Mouse (Mus musculus) cerebellum, adult 2 months (tissue): ENCODE data around the gene Slc35e2. TPM values are rescaled to one million over a fixed set of nuclear protein-coding genes. Genes with fewer than 3 reads are reported as not detected.

Experiments
- DNase-seq, 2 experiments: peaks; one replicate each; pipeline ENCODE4 v3.0.0; 2021
- H3K27ac ChIP-seq: fragments of 200-500 bp; 2 replicates; pipeline ENCODE4 v1.5.1; 2012; ENCODE audit warnings: low read length, control low read depth, inconsistent platforms; ENCODE audit not compliant: insufficient read depth
- H3K27me3 ChIP-seq: fragments of 200-500 bp; 2 replicates; pipeline ENCODE4 v1.6.1; 2012; ENCODE audit warnings: inconsistent platforms, mild to moderate bottlenecking, low read length, moderate library complexity; ENCODE audit not compliant: control insufficient read depth, insufficient read depth
- H3K4me1 ChIP-seq: fragments of 200-500 bp; 2 replicates; pipeline ENCODE4 v1.6.1; 2011; ENCODE audit warnings: low read length; ENCODE audit not compliant: control insufficient read depth, insufficient read depth
- H3K4me3 ChIP-seq: fragments of 200-500 bp; replicated peaks from 2 replicates; pipeline ENCODE3; 2011; ENCODE audit warnings: mild to moderate bottlenecking, low read depth, low read length, control low read depth; ENCODE audit not compliant: insufficient read depth
- CTCF ChIP-seq: fragments of 200-500 bp; IDR thresholded peaks from 2 replicates; pipeline ENCODE4 v1.5.1; 2011; ENCODE audit warnings: low read depth, mild to moderate bottlenecking, control low read depth, low read length, moderate library complexity, borderline replicate concordance; ENCODE audit not compliant: insufficient read depth
- POLR2A ChIP-seq: fragments of 200-500 bp; IDR thresholded peaks from 2 replicates; pipeline ENCODE4 v1.6.1; 2011; ENCODE audit warnings: low read length, control low read depth, borderline replicate concordance; ENCODE audit not compliant: insufficient read depth
- WGBS: fragments of 180-500 bp; shearing (Covaris S2); methylation state at CpG from one replicate; pipeline ENCODE4 v1.1.7; 2018; 5-methylcytosine and 5-hydroxymethylcytosine counted together
- polyA plus RNA-seq: library from polyadenylated mRNA; depleted of rRNA; stranded (reverse); fragments of >200 nt; gene quantifications from 2 replicates; pipeline ENCODE4 v1.2.3, GENCODE M21; 2012; rRNA removed

The Slc35e2 gene
- polyA plus RNA-seq: 20.3 and 20.5 TPM in 2 replicates

DNA sequence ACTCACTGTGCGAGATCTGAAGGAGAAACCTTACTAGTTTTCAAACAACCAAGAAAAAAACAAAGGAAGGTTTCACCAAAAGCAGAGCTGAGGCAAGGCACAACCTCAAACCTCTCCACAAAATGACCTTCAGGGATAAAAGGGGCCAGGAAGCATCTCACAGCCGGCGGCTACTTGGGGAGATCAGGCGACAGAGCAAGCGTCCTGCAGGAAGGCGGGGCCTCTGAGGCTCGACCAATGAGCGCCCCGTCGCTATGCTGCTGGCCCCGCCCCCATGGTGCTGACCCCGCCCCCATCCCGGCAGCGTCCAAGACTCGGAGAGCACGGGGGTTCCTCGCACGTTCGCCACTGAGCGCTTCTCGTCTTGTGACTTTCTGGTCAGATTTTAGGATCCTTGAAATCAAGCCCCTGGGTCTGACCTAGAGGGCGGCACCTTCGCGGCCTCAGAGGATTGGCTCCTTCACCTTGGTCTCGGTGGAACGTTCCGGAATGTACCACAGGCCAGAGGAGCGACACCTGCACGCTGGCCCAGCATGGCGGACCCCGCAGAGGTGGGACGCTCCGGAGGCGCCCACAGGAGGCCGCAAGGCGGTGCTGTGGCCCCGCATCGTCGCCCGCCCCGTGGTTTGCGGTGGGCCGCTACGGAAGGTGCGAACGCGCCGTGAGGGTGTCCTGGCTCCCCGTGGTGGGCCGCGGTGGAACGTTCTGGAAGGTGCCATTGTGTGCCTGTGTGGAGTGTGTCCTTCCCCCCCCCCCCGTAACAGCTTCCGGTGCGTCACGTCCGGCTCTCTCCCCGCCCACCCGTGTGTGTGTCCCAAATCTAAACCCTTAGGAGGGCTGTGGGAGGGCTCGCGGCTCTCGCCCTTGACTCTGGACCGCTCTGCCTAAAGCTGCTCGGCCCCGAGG, at the start of gene Slc35e2:
Gene Slc35e2, plus strand, starts transcription at position 326 of the 906 bp plus-strand sequence.
- TF ChIP-seq CTCF (no peak), POLR2A (peak; percentile 93; the same call in 1 of the 2 replicates)
- Histone ChIP-seq H3K4me3 (peak within 1 kb of the TSS; percentile 82), H3K27me3 (no peaks in the 10 kb centered on the region), H3K27ac (peak within 1 kb of the TSS; percentile 98), H3K4me1 (no peaks in the 10 kb centered on the region; the same call in 1 of the 2 replicates)
- DNase-seq: peak; percentile 92 to 99
- WGBS: under 1% methylated on average over 64 of the region's 65 CpGs

DNA sequence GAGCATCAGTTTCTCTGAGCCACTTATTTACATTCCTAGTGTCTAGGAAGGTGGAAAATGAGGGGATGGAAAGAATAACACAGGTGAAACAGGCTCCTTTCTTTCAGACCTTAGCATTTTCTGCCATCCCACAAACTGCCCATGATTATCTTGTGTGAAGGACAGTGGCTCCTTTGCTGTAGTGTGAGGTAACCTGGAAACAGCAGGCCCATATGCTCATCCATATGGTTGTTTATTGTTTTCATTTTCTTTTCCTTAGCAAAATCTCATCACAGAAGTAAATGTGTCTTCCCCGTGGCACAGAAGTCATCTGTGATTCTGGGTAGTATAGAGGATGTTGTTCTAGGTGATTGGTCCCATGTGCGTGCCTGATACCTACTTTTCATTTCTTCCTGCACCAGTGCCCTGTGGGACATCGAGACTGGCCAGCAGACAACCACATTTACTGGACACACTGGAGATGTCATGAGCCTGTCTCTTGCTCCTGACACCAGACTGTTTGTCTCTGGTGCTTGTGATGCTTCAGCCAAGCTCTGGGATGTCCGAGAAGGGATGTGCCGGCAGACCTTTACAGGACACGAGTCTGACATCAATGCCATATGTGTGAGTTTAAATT, 48.2 kb upstream of the Slc35e2 start:
- Histone ChIP-seq H3K27ac (peak overlapping the region; percentile 87), H3K4me3 (no peak overlapping the region), H3K27me3 (no peaks in the 10 kb centered on the region), H3K4me1 (peaks cover 27% of the 10 kb centered on the region)
- WGBS: 13% methylated on average over 6 of the region's 6 CpGs
- peak; percentile 64 to 74 for DNase-seq
- no peak for TF ChIP-seq CTCF
- TF ChIP-seq POLR2A: no peak

DNA sequence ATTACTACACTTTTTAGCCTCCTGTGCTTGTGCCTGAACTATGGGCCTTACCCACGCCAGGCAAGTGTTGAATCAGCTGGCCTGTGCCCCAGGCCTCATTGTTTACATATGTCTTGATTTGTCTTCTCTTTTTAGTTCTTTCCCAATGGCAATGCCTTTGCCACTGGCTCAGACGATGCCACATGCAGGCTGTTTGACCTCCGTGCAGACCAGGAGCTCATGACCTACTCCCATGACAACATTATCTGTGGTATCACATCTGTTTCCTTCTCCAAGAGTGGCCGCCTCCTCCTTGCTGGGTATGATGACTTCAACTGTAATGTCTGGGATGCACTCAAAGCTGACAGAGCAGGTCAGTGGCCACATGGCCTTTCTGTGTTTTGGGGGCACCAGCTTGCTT, 46.3 kb upstream of the Slc35e2 start:
- WGBS: 80% methylated on average over 4 of the region's 4 CpGs
- DNase-seq: no peak
- H3K27ac ChIP-seq: peak overlapping the region; percentile 72
- peaks cover 27% of the 10 kb centered on the region for H3K4me1 ChIP-seq
- no peak overlapping the region for H3K4me3 ChIP-seq
- TF ChIP-seq CTCF: no peak
- TF ChIP-seq POLR2A: no peak
- H3K27me3 ChIP-seq: no peaks in the 10 kb centered on the region

DNA sequence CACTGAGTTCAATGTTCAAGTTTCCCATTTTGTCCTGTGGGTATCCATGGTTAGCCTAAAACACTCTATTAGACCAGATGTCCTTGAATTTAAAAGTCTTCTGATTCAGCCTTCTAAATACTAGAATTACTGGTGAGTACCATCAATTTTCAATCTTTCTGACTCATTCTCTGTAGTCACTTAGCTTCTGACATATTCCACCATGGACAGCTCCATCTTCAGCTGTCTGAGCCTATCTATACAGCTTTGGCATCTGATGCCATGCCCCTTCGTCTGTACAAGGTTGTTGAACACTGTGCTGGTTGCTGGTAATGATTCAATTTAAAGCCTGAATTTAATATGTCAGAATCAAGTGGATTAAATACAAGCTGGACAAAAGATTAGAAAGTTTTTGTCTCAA, 45.8 kb upstream of the Slc35e2 start:
- H3K27ac ChIP-seq: no peak overlapping the region
- H3K4me1 ChIP-seq: peaks cover 27% of the 10 kb centered on the region
- WGBS: 52% methylated on average over 1 of the region's 1 CpGs
- no peak overlapping the region for H3K4me3 ChIP-seq
- DNase-seq: no peak
- H3K27me3 ChIP-seq: no peaks in the 10 kb centered on the region
- no peak for TF ChIP-seq CTCF
- TF ChIP-seq POLR2A: no peak

DNA sequence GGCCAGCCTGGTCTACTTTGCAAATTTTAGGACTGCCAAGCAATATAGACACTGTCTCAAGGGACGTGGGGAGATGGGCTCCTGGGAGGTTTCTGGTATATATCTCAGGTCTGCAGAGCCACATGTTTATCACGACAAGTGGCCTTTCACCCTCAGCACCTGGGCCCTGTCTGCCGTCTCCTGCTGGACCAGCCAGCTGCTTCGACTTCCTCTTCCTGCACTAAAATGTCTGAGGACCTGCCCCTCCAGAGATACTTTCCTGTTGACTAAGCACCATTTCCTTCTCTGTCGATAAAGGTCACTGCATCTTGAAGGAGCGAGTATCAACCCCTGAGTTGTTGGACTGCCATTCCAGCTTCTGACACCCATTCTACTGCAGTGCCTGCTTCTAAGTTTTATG, 41.8 kb upstream of the Slc35e2 start:
- TF ChIP-seq CTCF: no peak
- no peak for TF ChIP-seq POLR2A
- peaks cover 11% of the 10 kb centered on the region for H3K4me1 ChIP-seq
- DNase-seq: peak in 1 of 2 experiments; percentile 4
- no peaks in the 10 kb centered on the region for H3K27me3 ChIP-seq
- H3K27ac ChIP-seq: no peak overlapping the region
- WGBS: 79% methylated on average over 6 of the region's 6 CpGs
- H3K4me3 ChIP-seq: no peak overlapping the region

DNA sequence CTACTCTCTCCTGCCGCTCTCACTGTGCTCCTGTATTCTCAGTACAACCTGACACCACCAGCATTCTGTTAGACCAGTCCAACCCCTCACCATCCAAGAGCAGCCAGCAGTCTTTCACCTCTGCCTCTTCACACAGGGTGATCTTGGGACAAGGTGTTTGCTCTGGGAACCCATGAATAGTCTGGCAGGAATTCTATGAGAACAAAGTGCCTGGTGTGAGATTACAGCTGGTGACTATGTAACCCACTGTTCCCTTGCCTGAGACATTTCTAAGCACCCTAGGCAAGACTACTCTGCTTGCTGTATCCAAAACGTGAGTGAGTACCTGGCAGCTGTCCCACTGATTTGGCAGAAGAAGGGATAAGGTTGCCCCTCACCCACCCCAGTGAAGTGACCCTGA, 40.3 kb upstream of the Slc35e2 start:
- no peak overlapping the region for H3K27ac ChIP-seq
- H3K27me3 ChIP-seq: no peaks in the 10 kb centered on the region
- TF ChIP-seq CTCF (no peak), POLR2A (no peak)
- no peak for DNase-seq
- no peak overlapping the region for H3K4me3 ChIP-seq
- WGBS: 48% methylated on average over 2 of the region's 2 CpGs
- H3K4me1 ChIP-seq: peaks cover 9% of the 10 kb centered on the region; the same call in 1 of the 2 replicates

- H3K4me3 ChIP-seq: peak within 1 kb of the TSS; percentile 73
- no peaks in the 10 kb centered on the region for H3K27me3 ChIP-seq
- 75% methylated on average over 7 of the region's 7 CpGs for WGBS
- TF ChIP-seq POLR2A (no peak), CTCF (no peak)
- no peak for DNase-seq
- peaks cover 15% of the 10 kb centered on the region; the same call in 1 of the 2 replicates for H3K4me1 ChIP-seq
- peak within 1 kb of the TSS; percentile 64 for H3K27ac ChIP-seq
These were observed 39.4 kb upstream of the Slc35e2 start, which contains the start of gene Nadk for GRCm38 (mm10) chr4:155561661-155562442. TSS of gene Nadk (plus strand) at chr4:155562378.
